Mouse (Mus musculus) MEL-GATA-1-ER (cell line): ENCODE data around the gene 1700020L24Rik.
A peak's percentile ranks its signal among the peaks of the same experiment; 100 is the strongest.

Experiments used
- DNase-seq: peaks from one replicate; pipeline ENCODE4 v3.0.0-alpha.2; 2012; ENCODE audit warnings: low read depth; ENCODE audit errors: extremely low read depth

The 1700020L24Rik gene

DNA sequence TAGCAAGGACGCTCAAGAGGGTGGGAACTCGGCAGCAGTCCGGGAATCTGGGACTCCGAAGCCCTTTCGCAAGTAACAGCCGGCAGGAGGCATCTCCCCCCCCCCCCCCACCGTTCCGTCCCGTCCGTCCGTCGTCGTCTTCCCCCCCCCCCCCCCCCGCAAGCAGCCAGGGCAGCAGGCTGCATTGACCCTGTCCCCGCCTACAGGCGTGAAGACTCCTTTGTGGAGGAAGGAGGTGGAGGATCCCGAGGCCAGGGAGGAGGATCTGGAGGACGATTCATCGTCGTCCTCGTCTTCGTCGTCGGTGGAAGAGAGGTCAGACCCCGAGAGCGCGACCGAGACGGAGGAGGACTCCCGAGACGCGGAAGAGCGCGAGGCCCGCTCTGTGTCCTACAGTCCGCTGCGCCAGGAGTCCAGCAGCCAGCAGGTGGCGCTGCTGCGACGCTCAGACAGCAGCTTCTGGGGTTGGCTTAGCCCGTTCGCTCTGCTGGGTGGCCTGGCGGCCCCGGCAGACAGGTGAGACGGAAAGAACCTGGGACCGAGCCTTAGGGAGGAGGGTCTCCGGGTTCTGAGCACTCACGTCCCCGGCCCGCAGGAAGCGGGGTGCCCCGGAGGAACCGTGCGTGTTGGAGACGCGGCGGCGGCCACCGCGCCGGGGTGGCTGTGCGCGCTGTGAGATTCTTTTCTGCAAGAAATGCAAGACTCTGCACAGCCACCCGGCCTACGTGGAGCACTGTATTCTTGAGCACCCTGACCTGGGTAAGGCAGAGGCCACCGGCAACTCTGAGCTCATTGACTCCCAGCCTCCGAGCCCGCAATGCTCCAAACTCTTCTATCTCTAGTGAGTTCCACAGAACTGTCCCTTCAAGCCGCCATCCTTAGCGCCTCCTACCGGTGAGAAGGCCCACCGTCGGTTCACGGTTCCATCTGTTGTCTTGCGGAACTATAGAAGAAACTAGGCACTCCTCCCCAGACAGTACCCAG is 2.9 kb downstream of the 1700020L24Rik start:
- peak; percentile 74 for DNase-seq

DNA sequence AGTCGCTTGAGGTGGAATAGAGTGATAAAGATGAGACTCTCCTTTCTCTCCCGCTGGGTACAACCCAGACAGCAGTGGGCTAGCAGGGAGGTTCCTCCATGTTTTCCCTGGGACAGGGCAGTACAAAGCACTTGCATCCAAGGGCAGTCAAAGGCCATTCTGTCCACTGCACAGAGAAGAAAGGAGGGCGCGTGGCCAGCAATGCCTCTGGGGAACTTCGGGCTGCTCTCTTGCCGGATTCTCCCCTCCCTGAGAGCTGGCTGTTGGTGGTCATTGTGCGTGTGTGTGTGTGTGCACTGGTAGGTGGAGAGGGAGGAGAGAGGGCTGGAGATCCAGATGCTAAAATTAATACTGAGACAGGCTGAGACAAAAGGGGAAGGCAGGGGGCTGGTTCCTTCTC is 3.8 kb downstream of the 1700020L24Rik start:
- DNase-seq = no peak

DNA sequence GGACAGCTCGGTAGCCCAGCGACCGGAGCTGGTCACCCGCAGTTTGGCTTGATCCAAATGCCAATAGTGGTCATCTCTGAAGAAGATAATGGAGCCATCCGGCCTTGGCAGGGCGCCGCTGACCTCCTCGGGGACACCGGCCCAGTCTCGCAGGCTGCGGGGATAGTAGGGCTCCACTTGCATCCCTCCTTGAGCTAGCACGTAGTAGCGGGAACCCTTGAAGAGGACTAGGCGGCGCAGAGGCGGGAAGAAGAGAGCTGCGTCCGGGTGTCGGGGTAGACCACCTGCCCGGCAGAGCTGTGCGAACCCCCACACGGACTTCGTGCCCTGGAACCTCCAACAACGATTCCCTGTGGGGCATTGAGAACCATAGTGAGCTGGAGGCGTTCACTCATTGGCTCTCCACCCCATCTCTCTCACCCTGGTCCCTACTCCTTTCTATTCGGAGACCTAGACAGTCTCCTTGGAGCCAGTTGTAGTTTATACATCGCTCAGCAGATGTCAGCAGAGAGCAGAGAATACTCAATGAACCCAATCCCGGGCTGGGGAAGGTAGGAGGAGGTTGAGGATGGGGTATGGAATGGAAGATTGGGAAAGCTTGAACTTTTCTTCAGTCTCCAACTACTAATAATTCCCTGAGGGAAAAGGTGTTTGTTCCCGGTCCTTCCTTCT is 5.3 kb downstream of the 1700020L24Rik start:
- no peak for DNase-seq

DNA sequence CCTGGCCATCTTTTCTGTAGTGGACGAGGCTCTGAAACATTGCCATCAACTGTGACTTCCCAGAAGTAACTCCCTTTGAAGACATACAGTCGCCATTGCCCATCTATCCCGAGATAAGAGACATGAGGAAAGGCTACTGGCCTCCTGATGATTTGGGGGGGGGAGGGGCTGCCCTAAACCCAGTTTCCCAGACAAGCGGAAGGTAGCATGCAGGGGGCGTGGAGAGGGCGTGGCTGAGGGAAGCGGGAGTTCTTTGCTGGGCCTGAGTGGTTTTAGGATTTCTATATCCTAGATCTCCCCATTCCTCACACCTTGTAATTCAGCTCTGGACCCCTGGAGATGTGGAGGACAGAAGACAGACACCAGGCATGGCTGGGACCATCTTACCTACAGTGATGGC is 6.3 kb downstream of the 1700020L24Rik start:
- DNase-seq = no peak

DNA sequence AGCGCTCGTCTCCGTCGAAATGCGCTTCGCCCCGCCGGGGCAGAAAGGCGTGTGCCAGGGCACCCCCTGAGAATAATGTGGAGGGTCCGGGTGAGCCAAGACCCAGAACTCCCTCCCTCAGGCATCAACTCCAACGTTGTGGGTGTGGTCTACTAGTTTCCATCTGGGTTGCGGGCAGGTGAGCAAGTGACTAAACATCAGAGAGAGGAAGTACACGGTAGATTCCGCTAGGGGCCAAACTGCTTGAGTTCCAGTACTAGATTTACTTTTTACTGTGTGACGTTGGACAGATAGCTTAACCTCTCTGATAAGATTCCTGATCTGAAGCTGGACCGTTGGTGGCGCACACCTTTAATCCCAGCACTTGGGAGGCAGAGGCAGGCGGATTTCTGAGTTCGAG is 7.5 kb downstream of the 1700020L24Rik start:
- no peak for DNase-seq

DNA sequence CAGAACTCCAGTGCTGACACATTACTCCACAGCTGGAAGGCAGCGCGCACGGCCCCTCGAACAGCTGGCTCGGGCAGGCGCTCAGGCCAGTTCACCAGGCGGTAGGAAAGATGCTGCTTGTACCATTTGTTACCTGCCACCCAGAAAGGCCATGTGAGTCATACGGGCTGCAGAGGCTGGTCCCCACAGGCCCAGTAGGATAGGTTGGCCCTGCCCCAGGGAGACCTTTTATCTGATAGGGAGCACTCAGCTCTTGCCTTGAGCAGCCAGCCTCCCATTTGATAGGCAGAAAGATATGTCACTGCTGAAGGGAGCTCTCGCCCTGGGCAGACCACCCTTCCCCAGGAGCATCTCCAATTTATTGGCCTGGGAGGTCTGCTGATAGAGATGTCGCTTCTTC is 10.1 kb downstream of the 1700020L24Rik start:
- no peak for DNase-seq

DNA sequence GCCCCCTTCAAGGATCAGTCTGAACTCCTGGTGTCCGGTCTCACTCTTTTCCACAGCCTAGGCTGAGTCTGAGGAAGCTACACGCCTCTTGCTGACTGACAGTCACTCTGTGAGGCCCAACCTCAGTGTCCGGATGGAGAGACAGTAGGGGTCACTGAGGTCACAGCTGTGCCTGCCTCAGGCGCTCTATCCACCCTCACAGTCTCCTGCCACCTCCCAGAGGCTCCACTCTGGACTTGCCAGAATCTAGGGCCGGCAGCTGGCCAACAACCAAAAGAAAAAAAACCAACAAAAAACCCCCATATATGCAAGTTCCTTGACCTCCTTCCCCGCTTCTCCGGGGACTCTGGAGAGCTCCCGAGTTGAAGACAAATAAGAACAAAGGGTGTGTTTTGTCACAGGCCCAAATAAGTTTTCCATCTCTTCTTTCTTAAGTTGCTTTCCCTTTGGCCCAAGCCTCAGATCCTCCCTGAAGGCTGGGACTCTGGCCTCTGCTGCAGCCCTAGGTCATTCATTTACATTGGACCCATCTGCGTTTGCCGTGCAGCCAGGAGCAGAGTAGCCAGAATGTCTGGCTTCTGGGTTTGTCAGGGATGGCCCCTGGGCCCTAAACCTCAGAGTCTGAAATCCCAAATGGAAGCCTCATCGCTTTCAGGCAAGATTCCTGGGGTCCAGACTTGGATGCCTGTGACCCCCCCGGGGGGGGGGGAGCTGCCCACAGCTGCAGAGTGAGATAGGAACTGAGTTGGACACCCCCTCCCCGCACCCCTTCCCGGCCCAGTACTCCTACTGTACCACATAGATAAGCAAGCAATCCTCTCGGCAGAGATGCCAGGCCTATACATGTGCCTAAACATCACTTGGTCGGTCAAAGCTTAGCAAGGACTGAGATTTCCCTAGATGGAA is 10.8 kb downstream of the 1700020L24Rik start:
- DNase-seq = no peak

DNA sequence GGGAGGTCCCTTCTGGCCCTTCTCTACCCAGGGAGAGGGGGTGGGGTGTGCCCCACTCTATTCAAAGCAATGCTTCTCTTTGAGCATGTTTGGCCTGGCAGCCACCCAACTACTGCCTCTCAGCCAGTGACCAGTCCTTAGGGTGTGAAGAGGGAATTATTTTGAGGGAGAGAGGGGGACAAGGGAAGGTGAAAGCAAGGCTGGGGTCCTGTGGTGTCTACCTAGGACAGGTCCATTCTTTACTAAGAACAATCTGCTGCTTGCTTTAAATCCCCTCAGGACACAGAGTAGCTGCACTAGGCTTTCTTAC is 11.4 kb downstream of the 1700020L24Rik start:
- DNase-seq = no peak

DNA sequence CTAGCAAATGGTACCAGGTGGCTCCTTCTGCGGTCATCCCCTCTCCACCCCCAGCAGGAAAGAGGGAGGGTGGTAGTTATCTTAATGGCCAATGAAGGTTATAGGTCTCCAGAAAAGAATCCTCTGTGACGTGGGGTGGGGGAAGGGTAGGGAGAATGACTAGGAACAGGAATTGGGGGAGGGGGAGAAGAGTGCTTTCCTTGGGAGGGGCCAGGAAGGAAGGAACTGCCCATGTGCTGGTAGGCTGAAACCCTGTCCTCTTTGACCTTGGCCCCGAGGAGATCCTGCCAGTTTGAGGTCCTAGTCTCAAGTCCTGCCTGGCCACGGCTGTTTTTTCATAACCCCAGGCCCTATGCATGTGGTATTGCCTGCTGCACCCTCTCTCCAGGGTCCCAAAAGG is 11.8 kb downstream of the 1700020L24Rik start:
- no peak for DNase-seq

DNA sequence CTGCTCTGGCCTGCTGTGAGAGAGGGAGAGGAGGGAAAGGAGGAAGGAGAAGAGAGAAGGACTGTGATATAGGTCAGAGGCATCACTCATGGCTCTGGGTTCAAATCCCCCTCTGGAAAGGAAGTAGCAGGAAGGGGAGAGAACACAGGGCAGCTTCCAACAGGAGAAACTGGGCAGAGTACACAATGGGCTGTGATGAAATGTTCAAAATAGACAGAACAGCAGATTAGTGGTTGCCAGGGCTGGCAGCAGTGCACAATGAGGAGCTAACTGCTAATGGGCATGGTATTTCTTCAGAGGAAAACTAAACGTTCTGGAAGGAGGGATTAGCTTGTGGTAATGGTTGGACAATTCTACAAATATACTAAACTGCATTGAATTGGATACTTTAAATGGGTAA is 13.1 kb downstream of the 1700020L24Rik start:
- no peak for DNase-seq

DNA sequence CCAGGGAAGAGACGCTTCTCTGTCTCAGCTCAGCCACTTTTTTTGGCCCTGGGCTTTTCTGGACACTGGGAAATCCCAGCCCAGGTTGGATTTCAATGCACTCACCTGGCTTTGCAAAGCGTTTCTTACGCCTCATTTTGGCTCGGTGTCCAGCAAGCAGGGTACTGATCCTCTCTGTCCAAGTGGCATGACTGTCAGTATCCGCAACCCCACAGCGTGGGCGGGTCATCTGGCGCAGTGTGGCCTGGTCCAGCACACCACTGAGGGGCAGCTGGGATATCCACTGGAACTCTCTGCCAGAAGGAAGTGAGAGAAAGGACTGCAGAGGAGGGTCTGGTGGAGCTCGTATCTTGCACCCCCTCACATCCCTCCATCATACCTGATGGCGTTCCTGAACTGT is 13.8 kb downstream of the 1700020L24Rik start:
- DNase-seq = no peak

DNA sequence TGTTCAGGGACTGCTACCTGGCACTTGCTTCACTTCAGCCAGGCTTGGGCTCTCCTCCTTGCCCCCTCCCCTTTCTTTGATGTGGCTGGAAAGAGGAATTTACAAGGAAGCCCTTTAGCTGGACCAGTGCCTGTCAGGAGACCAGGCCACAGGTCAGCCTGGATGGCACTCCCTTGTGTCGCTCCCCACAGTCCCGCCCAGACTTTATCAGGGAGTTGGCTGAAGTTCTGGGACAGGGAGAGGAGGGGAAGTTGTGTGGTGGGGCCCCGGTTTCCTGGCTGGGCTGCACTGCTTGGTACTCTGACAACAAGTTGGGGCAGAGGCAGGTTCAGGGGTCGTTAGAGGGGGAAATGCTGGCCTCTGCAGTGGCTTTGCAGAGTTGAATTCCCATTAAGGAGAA is 17.1 kb downstream of the 1700020L24Rik start:
- DNase-seq = no peak

DNA sequence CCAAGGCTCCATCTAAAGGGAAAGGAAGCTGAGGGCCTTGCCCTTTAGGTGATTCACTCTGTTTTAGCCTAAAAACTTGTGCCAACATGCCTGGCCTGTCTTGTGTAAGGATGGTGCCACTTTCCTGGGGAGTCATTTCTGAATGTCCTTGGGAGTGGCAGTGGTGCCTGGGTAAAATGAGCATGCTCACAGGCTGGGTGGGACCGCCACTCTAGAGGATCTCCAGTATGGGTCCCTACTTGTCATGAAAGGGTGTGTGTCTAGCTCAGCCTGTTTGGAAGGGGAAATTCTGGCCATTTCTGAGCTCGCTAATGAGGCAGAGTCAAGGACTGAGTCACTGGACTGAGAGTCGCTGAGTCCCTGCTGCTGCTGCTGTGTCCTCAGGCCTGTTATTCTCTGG is 18.1 kb downstream of the 1700020L24Rik start:
- DNase-seq = no peak

DNA sequence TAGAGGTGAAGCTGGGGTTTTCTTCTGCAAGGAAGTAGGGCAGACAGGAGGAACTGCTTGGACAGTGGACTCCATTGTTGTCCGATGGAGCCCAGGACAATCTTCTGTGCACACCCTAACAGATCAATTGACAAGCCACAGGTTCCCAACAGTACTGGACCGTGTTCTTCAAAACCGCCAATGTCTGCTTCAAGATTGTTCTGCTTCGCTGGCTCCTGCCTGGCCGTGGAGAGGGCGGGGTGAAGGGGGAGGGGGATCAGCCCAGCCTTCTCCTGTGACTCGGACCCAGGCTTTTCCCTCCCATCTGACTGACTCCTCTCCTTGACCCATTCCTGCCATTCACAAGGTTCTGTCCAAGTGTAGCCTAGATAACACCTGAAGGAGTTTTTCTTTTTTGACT is 19.8 kb downstream of the 1700020L24Rik start:
- no peak for DNase-seq

DNA sequence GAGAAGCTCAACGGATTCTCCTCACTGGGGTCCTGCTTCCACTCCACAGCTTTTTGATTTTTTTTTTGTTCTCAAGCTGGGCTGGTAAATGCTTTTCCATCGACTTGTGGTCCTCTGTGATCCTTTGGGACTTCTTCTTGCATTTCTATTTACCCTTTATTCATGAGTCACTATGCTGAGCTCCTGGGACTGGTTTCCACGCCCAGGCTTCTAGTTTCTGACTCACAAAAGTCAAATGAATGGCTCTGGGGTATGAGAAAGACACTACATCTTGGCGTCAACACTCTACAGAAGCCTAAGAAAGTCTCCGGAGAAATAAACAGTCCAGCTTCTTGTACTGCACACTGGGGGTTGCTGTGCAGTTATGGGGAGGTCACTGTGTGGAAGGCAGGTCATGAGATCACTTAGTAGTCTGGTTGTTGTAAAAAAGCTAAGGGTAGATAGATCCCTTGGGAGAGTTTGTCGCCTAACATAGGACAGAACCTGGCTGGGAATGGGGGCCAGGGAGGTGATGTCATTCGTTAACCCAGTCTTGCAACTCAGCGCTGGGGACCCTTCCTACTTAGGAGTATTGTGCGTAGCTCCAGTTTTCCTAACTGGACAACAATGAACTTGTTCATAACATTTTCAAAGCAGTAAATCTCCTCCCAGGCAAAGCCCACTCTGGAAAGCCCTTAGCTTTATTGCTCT is 20.6 kb downstream of the 1700020L24Rik start:
- DNase-seq = no peak

DNA sequence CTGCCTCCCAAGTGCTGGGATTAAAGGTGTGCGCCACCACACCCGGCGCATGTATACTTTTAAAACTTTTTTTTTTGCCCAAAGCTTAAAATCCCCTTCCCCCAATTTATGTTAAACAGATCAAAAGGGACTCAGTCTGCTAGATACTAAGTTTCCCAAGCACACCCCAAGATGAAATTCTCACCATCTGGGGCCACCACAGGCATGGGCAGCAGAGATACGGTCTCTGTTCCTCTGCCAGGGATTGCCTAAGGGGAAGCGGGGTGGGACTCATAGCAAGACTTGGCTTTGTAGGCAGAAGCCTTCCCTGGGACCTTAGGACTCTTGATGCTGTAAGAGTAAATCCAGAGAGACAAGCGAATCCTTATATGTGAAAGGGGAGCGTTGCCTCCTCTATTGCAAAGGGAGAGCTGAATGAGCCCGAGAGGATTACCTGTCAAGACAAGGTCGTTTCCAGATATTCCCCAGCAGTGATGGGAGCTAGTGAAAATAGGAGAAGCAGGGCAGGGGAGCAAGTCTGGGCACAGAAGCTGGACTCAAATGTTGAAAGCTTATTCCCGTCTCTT is 24.1 kb downstream of the 1700020L24Rik start:
- DNase-seq = peak; percentile 26

DNA sequence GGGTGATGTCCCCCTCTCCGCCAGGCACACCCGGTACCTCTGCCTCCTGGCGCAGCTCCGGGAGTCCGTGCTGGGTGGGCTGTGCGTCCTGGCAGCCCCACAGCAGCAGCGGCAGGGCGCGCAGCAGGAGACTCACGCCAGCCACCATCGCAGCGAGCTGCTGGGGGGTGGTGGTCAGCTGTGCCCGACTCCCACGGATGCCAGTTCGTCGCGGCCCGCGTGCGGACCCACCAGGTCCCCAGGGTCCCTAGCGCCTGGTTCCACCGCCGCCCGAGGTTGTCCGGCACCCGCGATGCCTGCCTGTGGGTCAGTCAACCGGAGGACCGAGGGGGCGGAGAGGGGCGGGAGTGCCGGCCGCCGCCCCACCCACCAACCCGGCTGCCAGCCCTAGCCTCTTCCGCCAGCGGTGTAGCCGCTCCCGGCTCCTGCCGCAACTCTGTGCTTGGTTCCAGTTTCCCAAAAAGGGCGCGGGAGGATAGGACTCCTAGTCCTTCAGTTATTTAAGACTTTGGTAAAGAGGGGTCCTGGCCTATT is 25.3 kb downstream of the 1700020L24Rik start, which contains the start of gene Mmp28:
TSS of gene Mmp28 (minus strand) at position 361 of the 534 bp plus-strand sequence.
- DNase-seq = no peak

DNA sequence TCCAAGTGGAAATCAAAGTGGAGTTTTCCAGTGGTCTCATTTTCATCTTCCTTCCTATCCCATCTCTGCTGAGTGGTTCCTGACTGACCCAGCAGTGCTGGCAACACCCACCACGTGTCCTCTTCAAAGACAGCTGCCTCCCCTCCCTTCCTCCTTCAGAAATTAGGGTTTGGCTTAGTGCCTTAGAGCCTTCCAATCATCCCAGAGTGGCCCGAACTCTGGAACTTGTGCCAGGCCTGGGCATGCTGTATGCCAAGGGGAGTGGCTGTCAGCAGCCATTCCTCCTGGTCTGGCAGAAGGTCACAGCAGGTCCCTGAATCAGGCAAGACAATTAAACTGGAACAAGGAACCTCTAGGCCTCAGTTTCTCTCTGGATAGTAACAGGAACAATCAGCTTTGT is 28.5 kb downstream of the 1700020L24Rik start:
- DNase-seq = no peak

DNA sequence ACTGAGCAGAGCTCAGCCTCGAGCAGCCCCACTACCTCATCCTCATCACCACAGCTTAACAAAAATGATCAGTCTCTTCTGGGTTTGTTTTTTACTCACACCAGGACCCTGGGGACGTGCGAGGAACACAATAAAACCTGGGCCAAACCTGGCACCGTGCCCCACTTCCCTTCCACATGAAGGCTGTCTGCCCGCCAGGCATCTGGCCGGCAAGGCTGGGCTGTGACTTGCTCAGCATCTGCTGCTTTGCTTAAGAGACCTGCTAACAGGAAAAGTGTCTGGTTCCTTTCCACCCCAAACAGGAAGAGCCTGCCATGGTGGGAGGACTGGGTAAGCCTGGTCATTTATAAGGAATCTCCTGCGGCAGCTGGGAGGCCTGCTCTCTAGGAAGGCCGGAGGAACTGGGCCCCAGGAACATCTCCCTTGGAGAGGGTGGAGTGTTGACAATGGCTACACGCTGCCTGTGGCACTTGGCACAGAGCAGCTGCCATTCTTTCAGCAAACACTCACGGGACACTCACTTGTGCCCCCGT is 29.7 kb downstream of the 1700020L24Rik start:
- DNase-seq = no peak

DNA sequence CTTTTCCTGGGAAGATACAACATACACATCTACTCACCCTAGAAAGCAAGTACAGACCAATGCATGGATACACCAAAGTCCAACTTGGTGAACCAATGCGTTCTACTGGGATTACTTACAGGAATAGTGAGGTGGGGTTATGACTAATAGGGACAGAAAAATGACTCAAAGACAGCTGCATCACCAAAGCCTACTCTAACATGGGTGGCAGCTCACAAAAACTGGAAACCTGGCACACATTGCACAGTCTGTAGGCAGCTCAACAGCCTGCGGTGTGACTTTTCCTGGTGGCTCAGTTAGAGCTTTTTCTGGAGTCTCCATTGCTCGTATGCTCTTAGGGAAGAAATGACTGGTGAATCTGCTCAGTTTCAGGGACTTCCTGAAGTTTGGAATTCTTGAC is 31.3 kb downstream of the 1700020L24Rik start:
- no peak for DNase-seq
